Mouse (Mus musculus): ENCODE measurements around the gene Slc39a7. TPM values are rescaled to one million over a fixed set of nuclear protein-coding genes. Genes with fewer than 3 reads are reported as not detected.
"Not testable (repeated sequence)": the region's sequence is repeated elsewhere in the genome, so short reads cannot be mapped to it uniquely, and the experiment has no call there.

Slc39a7 gene
- polyA plus RNA-seq, 2 experiments: 25.1 to 28.1 TPM

DNA sequence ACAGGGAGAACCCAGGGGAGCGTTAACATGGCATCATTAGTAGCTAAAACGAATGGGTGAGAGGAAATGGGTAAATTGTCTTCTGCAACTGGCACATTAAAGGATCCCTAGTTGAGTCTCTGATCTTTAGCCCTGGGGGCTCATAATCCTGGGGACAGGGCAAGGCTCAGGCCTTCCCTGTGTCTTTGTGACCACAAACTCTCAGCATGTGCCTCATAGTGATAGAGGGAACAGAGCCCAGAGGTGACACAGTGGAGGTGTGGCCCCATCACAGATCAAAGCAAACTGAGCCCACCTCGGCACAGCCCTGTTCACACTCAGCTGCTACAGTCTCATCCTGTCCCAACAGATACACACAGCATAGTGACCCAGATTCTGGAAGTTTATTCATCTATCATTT is 35.8 kb downstream of the Slc39a7 start:
- no peak overlapping the region for H3K9ac ChIP-seq (replicated peaks)
- 50% methylated on average over 3 of the region's 3 CpGs for WGBS (ENCODE audit: insufficient replicate concordance)
- H3K4me2 ChIP-seq (ENCODE audit: low read depth): no peak overlapping the region
- H3K4me3 ChIP-seq (ENCODE audit: insufficient read depth in 1 of 2, low read depth in 2 of 2, low read length in 2 of 2): no peak overlapping the region
- no peak for TF ChIP-seq CTCF (IDR thresholded peaks at IDR 0.05; ENCODE audit: low read depth)
- TF ChIP-seq EP300 (IDR thresholded peaks at IDR 0.05; ENCODE audit: low read depth): no peak
- H3K4me1 ChIP-seq (replicated peaks; ENCODE audit: control insufficient read depth in 2 of 2, insufficient read depth in 2 of 2, low read length in 1 of 2): peaks cover 0 to 2% of the 10 kb centered on the region in 2 experiments; a peak in 1 of 4 replicates
- H3K27ac ChIP-seq: no peak overlapping the region
- ATAC-seq (ENCODE audit: insufficient read depth) (no peak), DNase-seq (ENCODE audit: low read depth in 3 of 3, low spot score in 3 of 3) (no peak)
- H3K9me3 ChIP-seq (ENCODE audit: control insufficient read depth, low read length): no peaks in the 10 kb centered on the region
- H3K36me3 ChIP-seq (replicated peaks; ENCODE audit: control insufficient read depth, insufficient read depth, low read depth): no peaks in the 10 kb centered on the region
- H3K27me3 ChIP-seq (ENCODE audit: control insufficient read depth, insufficient read depth, low read length): peaks cover 4% of the 10 kb centered on the region; the same call in 1 of the 2 replicates

DNA sequence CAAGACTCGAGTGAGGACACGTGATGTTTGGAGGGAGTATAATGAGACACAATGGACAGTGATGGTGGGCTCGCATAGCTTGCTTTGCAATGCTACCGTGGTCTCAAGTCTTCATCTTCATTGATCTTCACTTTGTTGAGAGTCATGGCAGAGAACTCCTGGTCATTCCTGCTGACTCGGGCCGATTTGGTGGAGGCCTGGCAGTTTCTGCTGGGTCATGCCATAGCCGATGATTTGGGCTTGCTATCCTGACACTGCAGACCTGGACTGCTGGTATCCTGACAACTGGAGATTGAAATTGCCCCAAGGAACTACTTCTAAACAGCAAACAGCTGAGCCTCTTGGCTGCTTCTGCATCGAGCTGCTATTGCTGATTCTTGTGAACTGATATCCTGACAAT is 36.5 kb downstream of the Slc39a7 start:
- no peaks in the 10 kb centered on the region; the same call in 1 of the 2 replicates for H3K27me3 ChIP-seq (ENCODE audit: control insufficient read depth, insufficient read depth, low read length)
- H3K27ac ChIP-seq: no peak overlapping the region
- no peak overlapping the region for H3K4me2 ChIP-seq (ENCODE audit: low read depth)
- ATAC-seq (ENCODE audit: insufficient read depth) (no peak), DNase-seq (ENCODE audit: low read depth in 3 of 3, low spot score in 3 of 3) (no peak)
- no peaks in the 10 kb centered on the region for H3K36me3 ChIP-seq (replicated peaks; ENCODE audit: control insufficient read depth, insufficient read depth, low read depth)
- H3K9me3 ChIP-seq (ENCODE audit: control insufficient read depth, low read length): no peaks in the 10 kb centered on the region
- 76% methylated on average over 8 of the region's 8 CpGs for WGBS (ENCODE audit: insufficient replicate concordance)
- H3K4me1 ChIP-seq (replicated peaks; ENCODE audit: control insufficient read depth in 2 of 2, insufficient read depth in 2 of 2, low read length in 1 of 2): peaks cover 0 to 2% of the 10 kb centered on the region in 2 experiments; a peak in 1 of 4 replicates
- no peak for TF ChIP-seq EP300 (IDR thresholded peaks at IDR 0.05; ENCODE audit: low read depth)
- no peak overlapping the region for H3K4me3 ChIP-seq (ENCODE audit: insufficient read depth in 1 of 2, low read depth in 2 of 2, low read length in 2 of 2)
- H3K9ac ChIP-seq (replicated peaks): no peak overlapping the region

DNA sequence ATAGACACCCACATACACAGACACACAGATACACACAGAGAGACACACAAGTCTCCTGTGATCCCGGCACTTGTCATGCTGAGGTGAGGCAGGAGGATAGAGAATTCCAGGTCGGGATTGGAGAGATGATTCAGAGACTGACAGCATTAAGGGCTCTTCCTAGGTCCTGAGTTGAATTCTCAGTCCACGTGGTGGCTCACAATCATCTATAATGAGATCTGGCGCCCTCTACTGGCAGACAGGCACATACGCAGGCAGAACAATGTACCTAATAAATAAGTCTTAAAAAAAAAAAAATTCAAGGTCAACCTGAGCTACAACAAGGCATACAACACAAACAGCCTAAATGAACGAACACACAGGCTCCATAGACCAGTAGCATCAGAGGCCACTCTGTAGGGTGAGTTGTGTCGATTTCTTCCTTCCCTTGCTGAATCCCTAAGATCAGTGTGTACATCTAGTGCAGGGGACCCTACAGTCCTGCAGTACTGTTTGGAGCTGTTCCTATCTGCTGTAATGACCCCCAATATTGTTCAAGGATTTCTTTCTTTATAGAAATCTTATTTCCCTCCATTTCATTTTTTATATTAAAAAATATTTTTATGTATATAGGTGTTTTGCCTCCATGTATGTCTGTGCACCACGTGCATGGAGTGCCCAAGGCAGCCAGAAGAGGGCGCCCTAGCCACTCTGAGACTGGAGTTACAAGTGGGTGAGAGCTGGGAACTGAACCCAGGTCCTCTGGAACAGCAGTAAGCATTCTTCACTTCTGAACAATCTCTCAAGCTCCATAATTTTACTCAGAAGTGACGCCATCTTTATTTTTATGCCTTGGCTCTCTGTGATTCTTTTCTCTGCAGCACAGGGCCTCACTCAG is 39.5 kb downstream of the Slc39a7 start:
- WGBS (ENCODE audit: insufficient replicate concordance): 26% methylated on average over 10 of the region's 10 CpGs
- H3K27me3 ChIP-seq (ENCODE audit: control insufficient read depth, insufficient read depth, low read length): no peaks in the 10 kb centered on the region
- H3K27ac ChIP-seq: no peak overlapping the region
- DNase-seq (ENCODE audit: low read depth in 3 of 3, low spot score in 3 of 3): peak; percentile 58 to 66 (median 64)
- no peak overlapping the region for H3K9ac ChIP-seq (replicated peaks)
- peaks cover 0 to 2% of the 10 kb centered on the region in 2 experiments; a peak in 1 of 4 replicates for H3K4me1 ChIP-seq (replicated peaks; ENCODE audit: control insufficient read depth in 2 of 2, insufficient read depth in 2 of 2, low read length in 1 of 2)
- ATAC-seq (ENCODE audit: insufficient read depth): no peak
- no peak overlapping the region for H3K4me2 ChIP-seq (ENCODE audit: low read depth)
- TF ChIP-seq EP300 (IDR thresholded peaks at IDR 0.05; ENCODE audit: low read depth): no peak
- peak; percentile 86 for TF ChIP-seq CTCF (IDR thresholded peaks at IDR 0.05; ENCODE audit: low read depth)
- H3K4me3 ChIP-seq (ENCODE audit: insufficient read depth in 1 of 2, low read depth in 2 of 2, low read length in 2 of 2): no peak overlapping the region
- H3K9me3 ChIP-seq (ENCODE audit: control insufficient read depth, low read length): no peaks in the 10 kb centered on the region
- no peaks in the 10 kb centered on the region for H3K36me3 ChIP-seq (replicated peaks; ENCODE audit: control insufficient read depth, insufficient read depth, low read depth)

DNA sequence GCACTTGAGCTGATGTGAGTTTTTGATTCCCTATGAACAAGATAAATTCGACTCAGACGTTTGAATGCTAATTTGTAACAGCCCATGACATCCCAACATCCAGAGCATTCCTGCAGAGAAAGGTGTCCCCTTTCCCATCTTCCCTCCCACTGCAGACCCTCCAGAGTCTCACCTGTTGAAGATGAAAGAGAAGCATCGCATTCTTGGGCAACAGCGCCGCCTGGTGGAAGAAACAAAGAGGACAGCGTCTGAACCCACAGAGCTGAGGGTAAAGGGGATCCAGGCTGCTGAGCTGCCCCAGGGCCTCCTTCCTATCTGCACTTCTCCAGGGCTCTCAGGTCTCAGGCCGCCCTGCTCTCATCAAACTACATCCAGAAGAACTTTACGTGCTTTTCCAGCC is 49.3 kb downstream of the Slc39a7 start:
- H3K9ac ChIP-seq (replicated peaks); H3K4me3 ChIP-seq (ENCODE audit: insufficient read depth in 1 of 2, low read depth in 2 of 2, low read length in 2 of 2); ATAC-seq (ENCODE audit: insufficient read depth); DNase-seq (ENCODE audit: low read depth in 3 of 3, low spot score in 3 of 3); H3K27ac ChIP-seq; H3K36me3 ChIP-seq (replicated peaks; ENCODE audit: control insufficient read depth, insufficient read depth, low read depth); H3K9me3 ChIP-seq (ENCODE audit: control insufficient read depth, low read length): not testable (repeated sequence)
- Histone ChIP-seq H3K27me3 (ENCODE audit: control insufficient read depth, insufficient read depth, low read length) (peaks cover 15% of the 10 kb centered on the region; the same call in 1 of the 2 replicates), H3K4me1 (replicated peaks; ENCODE audit: control insufficient read depth in 2 of 2, insufficient read depth in 2 of 2, low read length in 1 of 2) (peaks cover 0 to 21% of the 10 kb centered on the region in 2 experiments; a peak in 2 of 4 replicates), H3K4me2 (ENCODE audit: low read depth) (peak overlapping the region; percentile 64)
- 4% methylated on average over 8 of the region's 8 CpGs for WGBS (ENCODE audit: insufficient replicate concordance)
- peak; percentile 95 for TF ChIP-seq CTCF (IDR thresholded peaks at IDR 0.05; ENCODE audit: low read depth)

DNA sequence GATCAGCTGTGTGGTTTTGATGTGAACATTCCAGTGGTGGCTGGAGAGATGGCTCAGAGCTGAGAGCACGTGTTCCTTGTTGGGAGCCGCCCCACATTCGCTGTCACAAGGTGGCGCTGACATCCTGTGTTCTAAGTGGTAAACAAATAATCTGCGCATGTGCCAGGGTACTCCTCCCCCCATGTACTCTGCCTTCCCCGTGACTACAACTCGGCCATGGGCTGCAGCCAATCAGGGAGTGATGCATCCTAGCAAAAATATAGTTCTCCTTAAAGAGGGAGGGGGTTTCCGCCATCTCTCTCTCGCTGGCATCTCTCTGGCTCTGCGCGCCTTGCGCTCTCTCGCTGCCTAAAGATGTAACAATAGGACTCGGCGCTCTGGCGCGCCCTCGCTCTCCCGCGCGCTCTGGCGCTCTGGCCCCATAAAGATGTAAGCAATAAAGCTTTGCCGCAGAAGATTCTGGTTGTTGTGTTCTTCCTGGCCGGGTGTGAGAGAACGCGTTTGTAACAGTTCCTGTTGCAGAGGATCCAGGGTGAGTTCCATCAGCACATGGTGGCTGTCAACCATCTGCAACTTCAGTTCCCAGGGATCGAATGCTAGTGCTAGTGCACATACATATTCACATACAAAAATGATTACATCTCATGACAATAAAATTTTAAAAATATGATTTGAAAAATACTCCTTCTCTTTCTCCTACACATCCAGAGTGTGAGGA is 50.1 kb downstream of the Slc39a7 start:
- H3K9me3 ChIP-seq (ENCODE audit: control insufficient read depth, low read length); H3K27ac ChIP-seq; H3K36me3 ChIP-seq (replicated peaks; ENCODE audit: control insufficient read depth, insufficient read depth, low read depth): not testable (repeated sequence)
- ATAC-seq (ENCODE audit: insufficient read depth) (peak; percentile 76), DNase-seq (ENCODE audit: low read depth in 3 of 3, low spot score in 3 of 3) (peak; percentile 79 to 83 (median 80))
- peak overlapping the region; percentile 64 for H3K4me2 ChIP-seq (ENCODE audit: low read depth)
- H3K9ac ChIP-seq (replicated peaks): peak overlapping the region; percentile 41
- H3K4me1 ChIP-seq (replicated peaks; ENCODE audit: control insufficient read depth in 2 of 2, insufficient read depth in 2 of 2, low read length in 1 of 2): peaks cover 0 to 21% of the 10 kb centered on the region in 2 experiments; a peak in 2 of 4 replicates
- 1% methylated on average over 27 of the region's 27 CpGs for WGBS (ENCODE audit: insufficient replicate concordance)
- peak; percentile 81 for TF ChIP-seq CTCF (IDR thresholded peaks at IDR 0.05; ENCODE audit: low read depth)
- peaks cover 15% of the 10 kb centered on the region; the same call in 1 of the 2 replicates for H3K27me3 ChIP-seq (ENCODE audit: control insufficient read depth, insufficient read depth, low read length)
- H3K4me3 ChIP-seq (ENCODE audit: insufficient read depth in 1 of 2, low read depth in 2 of 2, low read length in 2 of 2): peak overlapping the region; percentile 52 to 73
